Mouse (Mus musculus): ENCODE data around the gene Tppp3.

GRCm38 (mm10) chr8:105466246-105466645, 5.1 kb downstream of the Tppp3 start:
- TF ChIP-seq CTCF (IDR thresholded peaks at IDR 0.05; ENCODE audit: extremely low read depth, insufficient read length, insufficient replicate concordance, low read depth, low read length) (no peak), POLR2A (IDR thresholded peaks at IDR 0.05; ENCODE audit: low read depth, low read length) (no peak)
